Mouse (Mus musculus) kidney, adult 2 months (tissue): ENCODE results near the gene Actr6.

ENCODE experiments used
- CTCF ChIP-seq: fragments of 200-500 bp; conservative IDR thresholded peaks from 2 replicates; pipeline ENCODE4 v1.5.1; 2011; ENCODE audit warnings: low read depth, mild to moderate bottlenecking, control low read depth, low read length, moderate library complexity, mixed read lengths; ENCODE audit not compliant: insufficient read depth, insufficient read length
- POLR2A ChIP-seq: fragments of 200-500 bp; IDR thresholded peaks from one replicate; pipeline ENCODE4 v1.6.1; 2011; ENCODE audit warnings: low read depth, low read length, control low read depth

GRCm38 (mm10) chr10:89687455-89687854 is 44.6 kb downstream of the Actr6 start:
- TF ChIP-seq CTCF: no peak
- TF ChIP-seq POLR2A: no peak
